Mouse (Mus musculus) heart, embryonic 16.5 days (tissue): Measurements from ENCODE around the gene Ufsp2. TPM values are rescaled to one million over a fixed set of nuclear protein-coding genes. Genes with fewer than 3 reads are reported as not detected.

Experiments
- ATAC-seq: fragments of 200-750 bp; cut with Nextera tagmentation; replicated peaks from 2 replicates; pipeline ENCODE4 v1.8.0; 2017; ENCODE audit warnings: moderate number of reproducible peaks; ENCODE audit not compliant: insufficient read depth, low FRiP score; ENCODE audit errors: extremely low read depth
- H3K27ac ChIP-seq: fragments of 300-500 bp; sonication (generic); 2 replicates; pipeline ENCODE4 v1.5.1; 2014; ENCODE audit warnings: mild to moderate bottlenecking, low read length, control low read depth, moderate library complexity
- H3K27me3 ChIP-seq: fragments of 300-500 bp; sonication (generic); 2 replicates; pipeline ENCODE4 v1.6.1; 2014; ENCODE audit warnings: low read length, mixed read lengths; ENCODE audit not compliant: control insufficient read depth, insufficient read depth
- H3K36me3 ChIP-seq: fragments of 300-500 bp; sonication (generic); 2 replicates; pipeline ENCODE4 v1.6.1; 2014; ENCODE audit not compliant: control insufficient read depth, insufficient read depth
- H3K4me1 ChIP-seq: fragments of 300-500 bp; sonication (generic); 2 replicates; pipeline ENCODE4 v1.6.1; 2014; ENCODE audit warnings: low read length, mixed read lengths; ENCODE audit not compliant: control insufficient read depth, insufficient read depth
- H3K4me2 ChIP-seq: fragments of 300-500 bp; sonication (generic); 2 replicates; pipeline ENCODE4 v1.6.1; 2014; ENCODE audit warnings: low read depth, mild to moderate bottlenecking, control low read depth, low read length
- H3K4me3 ChIP-seq: fragments of 300-500 bp; sonication (generic); 2 replicates; pipeline ENCODE4 v1.5.1; 2014; ENCODE audit warnings: mild to moderate bottlenecking, control low read depth, low read length
- H3K9ac ChIP-seq: fragments of 300-500 bp; sonication (generic); 2 replicates; pipeline ENCODE4 v1.6.1; 2014; ENCODE audit warnings: low read length, control low read depth
- H3K9me3 ChIP-seq: fragments of 300-500 bp; sonication (generic); replicated peaks from 2 replicates; pipeline ENCODE4 v1.6.1; 2016; ENCODE audit warnings: low read length; ENCODE audit not compliant: control insufficient read depth
- WGBS: fragments of 180-500 bp; shearing (Covaris S2); extraction: QIAGEN DNeasy Blood & Tissue Kit; methylation state at CpG from one replicate; pipeline ENCODE4 v1.1.7; 2014; 5-methylcytosine and 5-hydroxymethylcytosine counted together
- polyA plus RNA-seq: library from polyadenylated mRNA; unstranded; fragments of >200 nt; fragmentation: Nextera tagmentation; extraction: Ambion mirVana; gene quantifications from 2 replicates; pipeline ENCODE4 v1.2.1, GENCODE M21; 2015

Ufsp2 gene
- 46.6 and 51.2 TPM in 2 replicates for polyA plus RNA-seq

DNA sequence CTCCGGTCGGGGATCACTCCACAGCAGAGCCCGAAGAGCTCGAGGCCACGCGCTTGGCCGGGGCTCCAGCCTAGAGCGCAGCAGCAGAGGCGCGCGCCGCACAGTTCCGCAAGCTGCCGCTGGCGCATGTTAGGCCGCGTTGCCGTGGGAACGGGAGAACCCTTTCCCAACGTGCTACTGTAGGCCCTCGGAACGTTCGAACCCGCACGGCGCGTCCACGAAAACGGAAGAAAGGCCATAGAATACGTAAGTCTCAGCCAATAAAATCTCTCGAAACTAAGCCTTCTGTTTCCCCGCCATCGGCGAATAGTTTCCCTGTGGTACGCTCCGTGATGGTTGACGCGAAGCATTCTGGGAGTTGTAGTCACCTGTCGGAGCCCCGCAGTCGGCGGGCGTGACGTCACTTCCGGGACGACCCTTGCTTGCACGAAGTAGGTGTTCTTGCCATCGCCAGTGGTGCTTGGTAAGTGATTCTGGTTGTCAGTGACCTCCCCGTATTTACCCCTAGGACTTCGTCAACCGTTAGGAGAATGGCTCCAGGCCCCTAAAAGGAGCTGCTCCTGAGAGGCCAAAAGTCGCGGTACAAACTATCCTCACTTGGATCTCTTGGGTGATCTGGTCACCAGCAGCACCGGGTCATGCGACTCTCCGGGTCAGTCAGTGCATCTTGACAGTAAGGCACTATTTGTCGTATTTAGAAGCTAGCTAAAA, at the start of gene Ufsp2, which contains the start of gene 1700029J07Rik:
Ufsp2 (plus strand) TSS at position 403 of the 711 bp plus-strand sequence.
1700029J07Rik (minus strand) TSS at position 127 of the 711 bp plus-strand sequence.
- Histone ChIP-seq H3K9ac (peak within 1 kb of the TSS; percentile 87), H3K9me3 (0 out of 2 replicates have a peak, but pooled peaks cover 6% of the 10 kb centered on the region), H3K4me1 (peaks cover 8% of the 10 kb centered on the region), H3K4me2 (peak within 1 kb of the TSS; percentile 69), H3K4me3 (peak within 1 kb of the TSS; percentile 87), H3K27me3 (no peaks in the 10 kb centered on the region), H3K36me3 (peaks cover 21% of the 10 kb centered on the region), H3K27ac (peak within 1 kb of the TSS; percentile 85)
- under 1% methylated on average over 57 of the region's 57 CpGs for WGBS
- ATAC-seq: peak; percentile 96

DNA sequence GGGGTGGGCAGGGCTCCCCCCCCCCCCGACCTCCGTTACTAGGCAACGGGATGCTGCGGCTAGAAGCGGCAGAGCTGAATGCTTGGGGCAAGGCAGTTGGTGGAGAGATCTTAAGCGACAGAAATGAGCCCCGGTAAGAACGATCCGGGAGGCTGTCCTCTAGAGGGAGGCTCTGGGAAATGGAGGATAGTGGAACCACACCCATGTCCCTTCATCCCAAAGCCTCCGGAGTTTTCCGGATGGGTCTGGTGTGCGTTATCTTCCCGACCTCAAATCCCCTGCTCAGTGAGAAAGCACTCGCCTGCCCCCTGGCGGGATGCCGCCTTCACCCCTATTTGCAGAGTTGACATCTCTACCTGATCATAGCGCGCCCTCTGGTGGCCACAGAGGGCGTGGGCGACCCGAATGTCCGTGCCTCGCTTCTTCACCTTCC, 40.7 kb upstream of the Ufsp2 start, which contains the start of gene Ccdc110:
Ccdc110 (plus strand) TSS at position 38 of the 433 bp plus-strand sequence.
- H3K36me3 ChIP-seq: no peaks in the 10 kb centered on the region
- peak within 1 kb of the TSS; percentile 46 for H3K9ac ChIP-seq
- peak within 1 kb of the TSS; percentile 50 for H3K4me3 ChIP-seq
- H3K9me3 ChIP-seq: peaks cover 2% of the 10 kb centered on the region; the same call in 1 of the 2 replicates
- H3K27me3 ChIP-seq: no peaks in the 10 kb centered on the region; the same call in 1 of the 2 replicates
- ATAC-seq: peak; percentile 70
- WGBS: 4% methylated on average over 23 of the region's 23 CpGs
- peaks cover 8% of the 10 kb centered on the region; the same call in 1 of the 2 replicates for H3K4me1 ChIP-seq
- no peak within 1 kb of the TSS for H3K27ac ChIP-seq
- peak within 1 kb of the TSS; percentile 67 for H3K4me2 ChIP-seq

DNA sequence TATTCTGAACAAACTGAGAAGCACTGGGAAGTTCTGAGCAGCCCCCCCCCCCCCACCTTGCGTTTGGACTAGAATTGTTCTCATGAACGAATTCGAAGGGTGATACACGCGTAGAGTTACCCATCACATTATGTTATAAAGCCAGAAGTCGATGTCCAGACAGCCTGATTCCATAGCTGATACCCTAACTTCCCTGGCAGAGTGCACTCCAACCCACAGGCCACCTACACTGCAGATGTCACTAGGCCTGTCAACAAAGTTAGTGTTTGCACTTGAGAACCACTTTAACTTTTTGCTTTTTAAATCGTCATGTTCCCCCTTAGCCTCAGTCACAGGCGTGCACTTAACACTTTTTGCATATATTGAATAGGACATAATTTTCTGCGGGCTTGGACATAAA, 38.3 kb upstream of the Ufsp2 start:
- WGBS: 78% methylated on average over 9 of the region's 9 CpGs
- Histone ChIP-seq H3K9ac (no peak overlapping the region), H3K9me3 (no peaks in the 10 kb centered on the region), H3K4me1 (peaks cover 3% of the 10 kb centered on the region; the same call in 1 of the 2 replicates), H3K27me3 (no peaks in the 10 kb centered on the region; the same call in 1 of the 2 replicates), H3K4me3 (no peak overlapping the region), H3K27ac (no peak overlapping the region), H3K4me2 (no peak overlapping the region), H3K36me3 (no peaks in the 10 kb centered on the region)
- no peak for ATAC-seq

DNA sequence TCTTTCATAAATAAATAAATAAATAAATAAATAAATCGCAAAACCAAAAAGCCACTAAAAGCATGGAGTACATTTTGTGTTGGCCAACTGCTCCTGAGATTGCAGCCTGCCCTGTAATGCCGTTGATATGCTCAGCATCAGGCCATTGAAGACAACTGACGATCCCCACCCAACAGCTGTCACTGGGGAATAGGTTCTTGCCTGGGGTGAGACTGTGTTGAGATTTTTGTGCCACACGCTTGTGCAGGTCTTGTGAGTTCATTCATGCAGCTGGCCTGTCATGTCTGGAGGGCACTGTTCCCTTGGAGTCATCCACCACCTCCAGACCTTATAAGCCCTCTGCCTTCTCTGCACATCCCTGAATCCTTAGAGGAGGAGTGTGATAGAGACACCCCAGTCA, 29.0 kb upstream of the Ufsp2 start:
- H3K9ac ChIP-seq: no peak overlapping the region
- no peak overlapping the region for H3K27ac ChIP-seq
- 91% methylated on average over 4 of the region's 4 CpGs for WGBS
- no peak for ATAC-seq
- no peaks in the 10 kb centered on the region for H3K36me3 ChIP-seq
- no peaks in the 10 kb centered on the region for H3K27me3 ChIP-seq
- H3K4me3 ChIP-seq: no peak overlapping the region
- no peaks in the 10 kb centered on the region for H3K9me3 ChIP-seq
- no peak overlapping the region for H3K4me2 ChIP-seq
- peaks cover 3% of the 10 kb centered on the region; the same call in 1 of the 2 replicates for H3K4me1 ChIP-seq

DNA sequence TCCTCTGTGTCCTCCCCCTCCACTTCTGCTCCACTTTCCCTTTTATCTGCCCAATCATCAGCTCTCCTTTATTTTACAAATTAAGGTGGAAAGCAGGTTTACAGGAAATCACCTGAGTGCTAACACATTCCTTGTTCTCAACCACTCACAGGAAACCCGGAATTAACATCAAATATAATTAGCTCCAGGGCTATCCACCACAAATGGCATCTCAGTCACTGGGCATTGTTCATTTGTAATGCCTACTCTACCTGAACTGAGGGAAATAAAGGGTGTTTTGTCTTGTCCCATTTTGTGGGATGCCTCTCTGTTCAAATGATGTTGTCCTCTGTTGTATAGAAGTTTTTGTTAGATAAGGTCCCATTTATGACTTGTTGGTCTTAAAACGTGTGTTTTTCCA, 24.7 kb upstream of the Ufsp2 start:
- no peak overlapping the region for H3K4me3 ChIP-seq
- H3K4me2 ChIP-seq: no peak overlapping the region
- no peak overlapping the region for H3K9ac ChIP-seq
- H3K9me3 ChIP-seq: no peaks in the 10 kb centered on the region
- WGBS: 55% methylated on average over 2 of the region's 2 CpGs
- H3K4me1 ChIP-seq: no peaks in the 10 kb centered on the region
- no peaks in the 10 kb centered on the region for H3K36me3 ChIP-seq
- ATAC-seq: no peak
- no peak overlapping the region for H3K27ac ChIP-seq
- no peaks in the 10 kb centered on the region for H3K27me3 ChIP-seq

DNA sequence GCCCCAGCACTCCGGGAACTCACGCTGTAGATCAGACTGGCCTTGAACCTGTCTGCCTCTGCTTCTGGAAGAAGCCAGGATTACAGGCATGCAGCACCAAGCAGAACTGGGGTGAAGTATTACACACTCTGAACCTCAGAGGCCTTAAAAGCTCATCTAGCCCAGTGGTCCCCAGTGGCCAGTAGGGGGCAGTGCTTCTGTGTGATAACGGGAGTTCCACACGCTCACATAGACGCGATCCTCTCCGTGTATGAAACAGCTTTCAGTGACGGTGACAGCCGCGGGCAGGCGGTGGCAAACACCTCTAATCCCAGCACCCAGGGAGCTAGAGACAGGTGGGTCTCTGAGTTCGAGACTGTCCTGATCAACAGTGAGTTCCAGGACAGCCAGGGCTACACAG, 4.4 kb upstream of the Ufsp2 start:
- no peak overlapping the region for H3K27ac ChIP-seq
- no peak overlapping the region for H3K4me2 ChIP-seq
- H3K9ac ChIP-seq: no peak overlapping the region
- WGBS: 95% methylated on average over 12 of the region's 12 CpGs
- 0 out of 2 replicates have a peak, but pooled peaks cover 6% of the 10 kb centered on the region for H3K9me3 ChIP-seq
- peaks cover 4% of the 10 kb centered on the region for H3K4me1 ChIP-seq
- no peaks in the 10 kb centered on the region for H3K27me3 ChIP-seq
- ATAC-seq: no peak
- H3K36me3 ChIP-seq: 0 out of 2 replicates have a peak, but pooled peaks cover 8% of the 10 kb centered on the region
- no peak overlapping the region for H3K4me3 ChIP-seq

DNA sequence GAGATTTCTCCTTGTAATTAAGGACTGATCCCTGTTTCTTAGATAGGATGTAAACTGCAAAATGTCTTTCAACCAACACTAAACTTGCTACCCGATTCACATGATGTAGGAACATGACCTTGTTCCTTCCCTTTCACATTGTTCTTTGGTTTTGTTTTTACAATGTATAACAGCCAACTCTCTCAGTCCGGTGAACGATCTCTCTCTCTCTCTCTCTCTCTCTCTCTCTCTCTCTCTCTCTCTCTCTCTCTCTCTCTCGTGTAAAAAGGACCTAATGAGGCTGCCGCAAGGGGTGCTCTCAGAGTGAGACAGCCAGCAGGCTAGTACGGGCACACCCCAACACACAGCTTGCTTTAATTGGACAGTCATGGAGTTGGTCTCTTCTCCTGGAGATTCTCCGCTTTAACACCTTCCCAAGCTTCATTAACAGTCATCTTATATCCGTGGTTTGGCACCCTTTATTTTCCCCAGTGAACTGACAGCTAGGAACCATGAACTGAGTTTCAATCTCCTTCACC, 1.3 kb upstream of the Ufsp2 start:
- 64% methylated on average over 8 of the region's 8 CpGs for WGBS
- Histone ChIP-seq H3K4me1 (peaks cover 8% of the 10 kb centered on the region), H3K9me3 (0 out of 2 replicates have a peak, but pooled peaks cover 6% of the 10 kb centered on the region), H3K27me3 (no peaks in the 10 kb centered on the region), H3K36me3 (peaks cover 16% of the 10 kb centered on the region), H3K4me3 (no peak overlapping the region; the same call in 1 of the 2 replicates), H3K4me2 (peak overlapping the region; percentile 69), H3K9ac (peak overlapping the region; percentile 87), H3K27ac (no peak overlapping the region)
- no peak for ATAC-seq

DNA sequence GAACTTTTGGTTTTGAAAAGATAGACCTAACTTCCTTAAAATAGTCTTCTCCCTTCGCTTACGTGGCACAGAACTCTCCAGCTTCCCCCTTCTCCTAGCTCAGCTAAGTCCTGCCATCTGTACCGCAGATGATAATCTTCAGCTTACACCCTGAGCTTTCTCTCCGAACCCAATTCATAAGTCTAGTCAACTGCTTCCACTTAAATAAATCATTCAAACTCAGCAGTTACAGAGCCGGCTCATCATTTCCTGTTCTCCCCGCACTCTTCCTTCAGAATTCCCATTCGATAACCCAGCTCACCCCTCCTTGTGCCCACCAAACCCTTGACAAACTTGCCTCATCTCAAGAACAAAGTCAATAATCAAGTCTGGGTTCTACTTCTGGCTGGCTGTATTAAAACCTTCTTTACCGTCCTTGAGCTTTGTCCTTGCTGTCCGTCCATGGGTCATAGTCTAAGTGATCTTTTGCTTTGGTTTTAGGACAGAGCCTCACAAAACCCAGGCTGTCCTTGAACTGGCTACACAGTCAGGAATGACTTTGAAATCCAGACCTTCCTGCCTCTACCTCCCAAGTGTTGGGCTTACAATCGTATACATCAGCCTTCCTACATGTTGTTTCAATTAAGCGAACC, 625 bp downstream of the Ufsp2 start:
- Histone ChIP-seq H3K36me3 (peaks cover 21% of the 10 kb centered on the region), H3K27ac (peak overlapping the region; percentile 51; the same call in 1 of the 2 replicates), H3K27me3 (no peaks in the 10 kb centered on the region), H3K9me3 (0 out of 2 replicates have a peak, but pooled peaks cover 4% of the 10 kb centered on the region), H3K9ac (peak overlapping the region; percentile 83), H3K4me2 (peak overlapping the region; percentile 69), H3K4me3 (peak overlapping the region; percentile 87), H3K4me1 (peaks cover 8% of the 10 kb centered on the region)
- WGBS: 55% methylated on average over 11 of the region's 11 CpGs
- ATAC-seq: no peak
